Mouse (Mus musculus): ENCODE measurements at regions not wholly inside any gene's neighbourhood (a gene's known extent, or its start where the extent isn't known, plus 50 kb on each side); places are given as distances from the start of the nearest gene placed in this dataset.
"Not testable (repeated sequence)": the region's sequence is repeated elsewhere in the genome, so short reads cannot be mapped to it uniquely, and the experiment has no call there.

- no peaks in the 10 kb centered on the region for H3K36me3 ChIP-seq (ENCODE audit: control insufficient read depth, insufficient read depth, low read length)
- no peak overlapping the region for H3K27ac ChIP-seq (replicated peaks; ENCODE audit: low read depth, low read length)
- H3K4me2 ChIP-seq (ENCODE audit: low read depth, severe bottlenecking) = no peak overlapping the region
- no peak overlapping the region for H3K9ac ChIP-seq (ENCODE audit: low read length)
- no peak for ATAC-seq (ENCODE audit: insufficient number of reproducible peaks, low FRiP score, low TSS enrichment, low read depth)
- no peaks in the 10 kb centered on the region for H3K4me1 ChIP-seq (ENCODE audit: control insufficient read depth, insufficient read depth, low read length)
- H3K9me3 ChIP-seq (ENCODE audit: control insufficient read depth, low read length) = no peaks in the 10 kb centered on the region
- H3K27me3 ChIP-seq (ENCODE audit: control insufficient read depth, insufficient read depth, low read length) = no peaks in the 10 kb centered on the region
- H3K4me3 ChIP-seq (ENCODE audit: low read depth, low read length) = no peak overlapping the region
- 69% methylated on average over 1 of the region's 1 CpGs for WGBS
- DNase-seq (ENCODE audit: low spot score) = no peak
These were observed 221.9 kb upstream of the Zpld1 start for GRCm38 (mm10) chr16:55519646-55520045.

DNA sequence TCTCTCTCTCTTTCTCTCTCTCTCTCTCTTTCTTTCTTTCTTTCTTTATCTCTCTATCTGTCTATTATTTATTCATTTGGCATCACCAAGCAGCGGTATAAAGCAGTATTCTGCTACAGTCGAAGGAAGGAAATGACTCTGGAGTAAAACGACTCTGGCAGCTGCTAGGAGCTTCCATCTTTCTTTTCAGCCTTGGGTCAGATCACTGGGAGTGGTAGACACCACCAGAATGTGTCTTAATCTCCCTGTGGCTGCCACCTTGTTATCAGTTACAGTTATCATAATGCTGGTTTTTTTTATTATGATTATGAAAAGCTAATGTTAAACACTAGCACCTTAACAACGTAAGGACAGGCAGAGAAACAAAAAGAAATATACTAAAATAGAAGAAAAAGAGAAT lies 219.2 kb upstream of the Zpld1 start:
- 84% methylated on average over 4 of the region's 4 CpGs for WGBS
- no peaks in the 10 kb centered on the region for H3K36me3 ChIP-seq (ENCODE audit: control insufficient read depth, insufficient read depth, low read length)
- H3K4me3 ChIP-seq (ENCODE audit: low read depth, low read length) = no peak overlapping the region
- H3K9ac ChIP-seq (ENCODE audit: low read length) = no peak overlapping the region
- DNase-seq (ENCODE audit: low spot score) (no peak), ATAC-seq (ENCODE audit: insufficient number of reproducible peaks, low FRiP score, low TSS enrichment, low read depth) (no peak)
- H3K4me2 ChIP-seq (ENCODE audit: low read depth, severe bottlenecking) = no peak overlapping the region
- H3K9me3 ChIP-seq (ENCODE audit: control insufficient read depth, low read length) = no peaks in the 10 kb centered on the region
- H3K27ac ChIP-seq (replicated peaks; ENCODE audit: low read depth, low read length) = no peak overlapping the region
- H3K27me3 ChIP-seq (ENCODE audit: control insufficient read depth, insufficient read depth, low read length) = no peaks in the 10 kb centered on the region
- no peaks in the 10 kb centered on the region for H3K4me1 ChIP-seq (ENCODE audit: control insufficient read depth, insufficient read depth, low read length)

DNA sequence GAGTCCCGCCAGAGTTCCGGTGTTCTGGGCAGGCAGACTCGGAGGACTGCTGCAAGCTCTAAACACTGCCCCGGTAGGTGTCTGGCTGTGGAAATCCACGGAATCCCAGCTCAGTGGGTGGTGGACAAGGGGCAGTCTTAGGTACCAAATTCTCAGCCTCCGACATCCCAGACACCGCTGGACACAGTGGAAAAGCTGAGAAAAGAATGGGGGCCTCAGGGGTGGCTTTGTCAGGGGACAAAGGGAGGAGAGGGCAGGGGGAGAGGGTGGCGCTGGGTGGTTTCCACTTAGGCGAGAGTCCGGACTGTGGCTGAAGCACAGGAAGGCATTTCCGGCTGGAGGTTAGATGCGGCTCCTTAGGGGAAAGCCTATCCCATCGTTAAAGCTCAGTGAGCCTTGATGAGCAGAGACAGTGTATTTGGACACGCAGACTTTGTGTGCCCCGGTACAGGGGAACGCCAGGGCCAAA lies 217.5 kb upstream of the Zpld1 start:
- H3K4me3 ChIP-seq (ENCODE audit: low read depth, low read length) = no peak overlapping the region
- no peaks in the 10 kb centered on the region for H3K4me1 ChIP-seq (ENCODE audit: control insufficient read depth, insufficient read depth, low read length)
- H3K9ac ChIP-seq (ENCODE audit: low read length) = no peak overlapping the region
- no peaks in the 10 kb centered on the region for H3K9me3 ChIP-seq (ENCODE audit: control insufficient read depth, low read length)
- H3K27me3 ChIP-seq (ENCODE audit: control insufficient read depth, insufficient read depth, low read length) = no peaks in the 10 kb centered on the region
- no peaks in the 10 kb centered on the region for H3K36me3 ChIP-seq (ENCODE audit: control insufficient read depth, insufficient read depth, low read length)
- no peak for DNase-seq (ENCODE audit: low spot score)
- ATAC-seq (ENCODE audit: insufficient number of reproducible peaks, low FRiP score, low TSS enrichment, low read depth) = no peak
- H3K4me2 ChIP-seq (ENCODE audit: low read depth, severe bottlenecking) = no peak overlapping the region
- 68% methylated on average over 16 of the region's 16 CpGs for WGBS
- no peak overlapping the region for H3K27ac ChIP-seq (replicated peaks; ENCODE audit: low read depth, low read length)

DNA sequence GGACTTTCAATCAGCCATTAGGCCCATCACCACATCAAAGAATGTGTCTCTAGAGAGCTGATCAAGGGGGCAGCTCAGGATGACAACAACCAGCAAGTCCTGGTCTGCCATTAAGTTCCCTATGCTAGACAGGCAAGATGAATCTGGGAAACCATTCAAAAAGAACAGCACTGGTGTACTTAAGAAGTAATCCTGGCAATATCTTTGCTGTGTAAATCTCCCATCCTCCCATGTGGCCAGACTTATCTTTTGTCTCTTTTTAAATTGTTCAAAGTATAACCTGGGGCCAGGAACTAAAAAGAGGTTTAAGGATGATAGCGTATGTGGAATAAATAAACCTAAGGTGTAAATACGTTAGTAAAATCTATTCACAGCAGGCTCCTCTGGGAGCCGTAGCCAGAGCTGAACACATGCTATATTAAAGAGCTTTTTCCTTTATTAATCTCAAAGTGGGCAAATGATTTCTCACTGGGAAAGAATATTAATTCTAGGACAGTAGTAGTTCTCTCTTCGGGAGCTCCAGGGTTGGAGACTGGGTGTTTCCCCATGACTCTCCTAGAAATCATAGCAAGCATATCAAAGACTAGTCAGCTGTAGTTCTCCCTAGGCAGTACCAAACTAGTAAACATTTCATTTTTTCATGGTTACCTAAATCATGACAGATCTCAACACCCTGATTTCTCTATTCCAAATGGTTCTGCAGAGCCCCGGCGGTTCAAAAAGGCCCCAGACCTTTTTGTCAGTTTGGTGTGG lies 216.8 kb upstream of the Zpld1 start:
- H3K9ac ChIP-seq (ENCODE audit: low read length) = no peak overlapping the region
- H3K9me3 ChIP-seq (ENCODE audit: control insufficient read depth, low read length) = no peaks in the 10 kb centered on the region
- no peaks in the 10 kb centered on the region for H3K36me3 ChIP-seq (ENCODE audit: control insufficient read depth, insufficient read depth, low read length)
- no peaks in the 10 kb centered on the region for H3K4me1 ChIP-seq (ENCODE audit: control insufficient read depth, insufficient read depth, low read length)
- DNase-seq (ENCODE audit: low spot score) (no peak), ATAC-seq (ENCODE audit: insufficient number of reproducible peaks, low FRiP score, low TSS enrichment, low read depth) (no peak)
- no peak overlapping the region for H3K4me3 ChIP-seq (ENCODE audit: low read depth, low read length)
- H3K4me2 ChIP-seq (ENCODE audit: low read depth, severe bottlenecking) = no peak overlapping the region
- no peaks in the 10 kb centered on the region for H3K27me3 ChIP-seq (ENCODE audit: control insufficient read depth, insufficient read depth, low read length)
- H3K27ac ChIP-seq (replicated peaks; ENCODE audit: low read depth, low read length) = no peak overlapping the region
- 87% methylated on average over 6 of the region's 6 CpGs for WGBS

DNA sequence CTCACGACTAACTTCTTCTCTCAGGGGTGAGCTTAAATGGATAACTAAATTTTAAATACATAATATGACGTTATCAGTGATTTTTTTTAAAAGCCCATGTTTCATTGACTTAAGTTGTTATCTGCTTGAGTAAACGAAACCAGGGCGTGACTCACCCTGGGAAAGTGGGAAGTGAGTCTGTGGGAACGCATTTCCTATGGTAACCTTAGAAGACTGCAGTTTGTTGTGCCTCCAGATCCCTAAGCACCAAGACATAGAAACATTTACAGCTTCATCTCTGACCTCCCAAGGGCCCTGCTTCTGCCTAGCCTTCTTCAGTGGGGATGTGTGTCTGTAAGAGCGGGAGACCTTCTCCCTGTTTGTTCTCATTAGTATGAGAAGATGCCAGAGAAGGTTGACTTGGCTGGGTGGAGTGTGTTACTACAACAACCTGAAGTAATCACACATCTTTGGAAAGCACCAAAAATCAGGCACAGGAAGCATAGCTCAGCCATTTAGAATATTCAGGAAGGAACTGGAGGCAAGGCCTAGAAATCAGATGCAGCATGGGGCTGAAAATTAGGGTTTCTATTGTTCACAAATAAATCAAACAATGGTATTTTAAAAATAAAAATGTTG lies 207.1 kb upstream of the Zpld1 start:
- Histone ChIP-seq H3K27me3 (ENCODE audit: control insufficient read depth, insufficient read depth, low read length) (no peaks in the 10 kb centered on the region), H3K36me3 (ENCODE audit: control insufficient read depth, insufficient read depth, low read length) (no peaks in the 10 kb centered on the region), H3K4me2 (ENCODE audit: low read depth, severe bottlenecking) (no peak overlapping the region), H3K4me1 (ENCODE audit: control insufficient read depth, insufficient read depth, low read length) (no peaks in the 10 kb centered on the region), H3K4me3 (ENCODE audit: low read depth, low read length) (no peak overlapping the region), H3K9ac (ENCODE audit: low read length) (no peak overlapping the region), H3K9me3 (ENCODE audit: control insufficient read depth, low read length) (no peaks in the 10 kb centered on the region), H3K27ac (replicated peaks; ENCODE audit: low read depth, low read length) (no peak overlapping the region)
- no peak for DNase-seq (ENCODE audit: low spot score)
- no peak for ATAC-seq (ENCODE audit: insufficient number of reproducible peaks, low FRiP score, low TSS enrichment, low read depth)
- 78% methylated on average over 6 of the region's 6 CpGs for WGBS

DNA sequence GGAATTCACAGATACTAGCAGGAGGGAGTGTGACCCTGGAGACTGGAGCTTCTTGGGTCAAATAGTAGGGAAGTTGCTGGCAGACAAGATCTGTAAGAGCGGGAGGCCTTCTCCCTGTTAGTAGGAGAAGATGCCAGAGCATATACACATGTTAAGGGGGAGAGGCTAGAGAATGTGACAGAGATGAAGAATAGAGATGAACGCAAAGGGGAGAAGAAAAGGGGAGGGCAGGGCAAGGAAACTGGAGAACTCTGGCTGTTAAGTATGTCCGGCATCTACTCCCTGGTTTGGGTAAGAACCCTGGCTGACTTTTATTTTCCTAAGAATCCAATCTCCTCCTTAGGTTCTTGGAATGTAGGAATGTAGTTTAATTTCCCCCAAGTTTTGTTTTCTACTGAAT lies 206.5 kb upstream of the Zpld1 start:
- 84% methylated on average over 3 of the region's 3 CpGs for WGBS
- Histone ChIP-seq H3K4me2 (ENCODE audit: low read depth, severe bottlenecking) (no peak overlapping the region), H3K4me3 (ENCODE audit: low read depth, low read length) (no peak overlapping the region), H3K9ac (ENCODE audit: low read length) (no peak overlapping the region), H3K9me3 (ENCODE audit: control insufficient read depth, low read length) (no peaks in the 10 kb centered on the region), H3K27ac (replicated peaks; ENCODE audit: low read depth, low read length) (no peak overlapping the region), H3K4me1 (ENCODE audit: control insufficient read depth, insufficient read depth, low read length) (no peaks in the 10 kb centered on the region), H3K36me3 (ENCODE audit: control insufficient read depth, insufficient read depth, low read length) (no peaks in the 10 kb centered on the region), H3K27me3 (ENCODE audit: control insufficient read depth, insufficient read depth, low read length) (no peaks in the 10 kb centered on the region)
- no peak for ATAC-seq (ENCODE audit: insufficient number of reproducible peaks, low FRiP score, low TSS enrichment, low read depth)
- no peak for DNase-seq (ENCODE audit: low spot score)

DNA sequence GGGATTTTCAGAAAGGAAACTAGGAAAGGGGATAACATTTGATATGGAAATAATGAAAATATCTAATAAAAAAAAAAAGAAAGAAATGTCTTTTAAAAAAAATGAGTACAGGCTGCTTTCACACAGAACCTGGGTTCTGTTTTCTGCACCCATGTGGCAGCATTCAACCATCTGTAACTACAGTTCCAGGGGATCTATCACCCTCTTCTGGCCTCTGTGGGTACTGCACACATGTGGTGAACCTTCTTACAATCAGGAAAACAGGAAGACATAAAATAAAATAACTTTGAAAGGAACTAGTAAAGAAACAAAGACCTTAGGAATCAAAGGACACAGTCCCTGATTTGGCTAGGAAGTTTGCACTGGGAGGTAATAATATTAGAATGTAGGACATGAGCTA lies 205.5 kb upstream of the Zpld1 start:
- Histone ChIP-seq H3K4me3 (ENCODE audit: low read depth, low read length) (no peak overlapping the region), H3K4me2 (ENCODE audit: low read depth, severe bottlenecking) (no peak overlapping the region), H3K27ac (replicated peaks; ENCODE audit: low read depth, low read length) (no peak overlapping the region), H3K4me1 (ENCODE audit: control insufficient read depth, insufficient read depth, low read length) (no peaks in the 10 kb centered on the region), H3K9ac (ENCODE audit: low read length) (no peak overlapping the region), H3K27me3 (ENCODE audit: control insufficient read depth, insufficient read depth, low read length) (no peaks in the 10 kb centered on the region), H3K9me3 (ENCODE audit: control insufficient read depth, low read length) (no peaks in the 10 kb centered on the region), H3K36me3 (ENCODE audit: control insufficient read depth, insufficient read depth, low read length) (no peaks in the 10 kb centered on the region)
- ATAC-seq (ENCODE audit: insufficient number of reproducible peaks, low FRiP score, low TSS enrichment, low read depth) = no peak
- DNase-seq (ENCODE audit: low spot score) = no peak

- not testable (repeated sequence) for H3K4me2 ChIP-seq (ENCODE audit: low read depth, severe bottlenecking); DNase-seq (ENCODE audit: low spot score); H3K9ac ChIP-seq (ENCODE audit: low read length); H3K36me3 ChIP-seq (ENCODE audit: control insufficient read depth, insufficient read depth, low read length); H3K27me3 ChIP-seq (ENCODE audit: control insufficient read depth, insufficient read depth, low read length); H3K27ac ChIP-seq (replicated peaks; ENCODE audit: low read depth, low read length); H3K4me1 ChIP-seq (ENCODE audit: control insufficient read depth, insufficient read depth, low read length); ATAC-seq (ENCODE audit: insufficient number of reproducible peaks, low FRiP score, low TSS enrichment, low read depth); H3K4me3 ChIP-seq (ENCODE audit: low read depth, low read length); H3K9me3 ChIP-seq (ENCODE audit: control insufficient read depth, low read length)
These were observed 202.0 kb upstream of the Zpld1 start for GRCm38 (mm10) chr16:55499831-55500230.

GRCm38 (mm10) chr16:55495051-55495450 lies 197.3 kb upstream of the Zpld1 start:
- H3K4me1 ChIP-seq (ENCODE audit: control insufficient read depth, insufficient read depth, low read length) = no peaks in the 10 kb centered on the region

More at GRCm38 (mm10) chr16:55495051-55495450, 197.3 kb upstream of the Zpld1 start:
- H3K9me3 ChIP-seq (ENCODE audit: control insufficient read depth, low read length) = no peaks in the 10 kb centered on the region
- WGBS = 89% methylated on average over 10 of the region's 10 CpGs
- no peak overlapping the region for H3K9ac ChIP-seq (ENCODE audit: low read length)
- ATAC-seq (ENCODE audit: insufficient number of reproducible peaks, low FRiP score, low TSS enrichment, low read depth) (no peak), DNase-seq (ENCODE audit: low spot score) (no peak)
- H3K27ac ChIP-seq (replicated peaks; ENCODE audit: low read depth, low read length) = no peak overlapping the region
- H3K27me3 ChIP-seq (ENCODE audit: control insufficient read depth, insufficient read depth, low read length) = no peaks in the 10 kb centered on the region
- H3K4me2 ChIP-seq (ENCODE audit: low read depth, severe bottlenecking) = no peak overlapping the region
- H3K4me3 ChIP-seq (ENCODE audit: low read depth, low read length) = no peak overlapping the region
- H3K36me3 ChIP-seq (ENCODE audit: control insufficient read depth, insufficient read depth, low read length) = no peaks in the 10 kb centered on the region

All from limb, embryonic 11.5 days (tissue).